Mouse (Mus musculus): Measurements from ENCODE around the gene Perm1. TPM values are rescaled to one million over a fixed set of nuclear protein-coding genes. Genes with fewer than 3 reads are reported as not detected.

The Perm1 gene
- total RNA-seq, 2 experiments from 2014 or later, result 265 to 319 TPM

GRCm38 (mm10) chr4:156249567-156249966, 33.9 kb downstream of the Perm1 start:
- DNase-seq, result no peak

- DNase-seq, result no peak
These were observed 35.4 kb downstream of the Perm1 start for GRCm38 (mm10) chr4:156251081-156251480.

GRCm38 (mm10) chr4:156252140-156252539, 36.5 kb downstream of the Perm1 start:
- DNase-seq, result no peak

GRCm38 (mm10) chr4:156252619-156253018, 37.0 kb downstream of the Perm1 start:
- no peak for DNase-seq

- no peak for DNase-seq
These were observed 37.4 kb downstream of the Perm1 start for GRCm38 (mm10) chr4:156253043-156253442.

GRCm38 (mm10) chr4:156254361-156255077, 38.9 kb downstream of the Perm1 start:
- DNase-seq, result no peak

- DNase-seq, result no peak
These were observed 39.6 kb downstream of the Perm1 start, which contains the start of gene Samd11 for GRCm38 (mm10) chr4:156255078-156255839. Gene Samd11 (minus strand): TSS chr4:156255657.

Small RNAs within 50 kb of the gene (microRNA-seq; reads per million reads assigned to microRNA genes)
- gene Mir7658, result 3.4 to 4.1 reads per million in 2 experiments

Other genes starting within 250 kb of the Perm1 start
- gene B3galt6, start 223.2 kb upstream of the Perm1 start, total RNA-seq (2021), result 1 to 10 TPM; 2.7 to 3.1 TPM
- 10 to 100 TPM; 82.1 to 89.0 TPM for gene Sdf4, start 223.0 kb upstream of the Perm1 start, total RNA-seq (2021)
- 1 to 10 TPM in 1 of 2 experiments, under 1 TPM in 1; 0.25 to 1.0 TPM for gene Tnfrsf4, start 202.0 kb upstream of the Perm1 start, total RNA-seq (2021)
- gene Tnfrsf18, start 189.7 kb upstream of the Perm1 start, total RNA-seq (2021), result under 1 TPM; 0.45 to 0.49 TPM
- under 1 TPM in 1 of 2 experiments, not detected in 1; 0.33 TPM for gene Ttll10, start 156.5 kb upstream of the Perm1 start, total RNA-seq (2021)
- 1 to 10 TPM; 2.0 to 3.0 TPM for gene 9430015G10Rik, start 105.9 kb upstream of the Perm1 start, total RNA-seq (2021)
- gene Rnf223, start 85.4 kb upstream of the Perm1 start, total RNA-seq (2021), result under 1 TPM; 0.07 to 0.15 TPM
- 10 to 100 TPM; 22.6 to 24.7 TPM for gene Agrn, start 18.4 kb upstream of the Perm1 start, total RNA-seq (2021)
- gene Isg15, start 15.1 kb upstream of the Perm1 start, total RNA-seq (2021), result 1 to 10 TPM; 2.3 to 3.1 TPM
- gene AW011738, start 12.6 kb upstream of the Perm1 start, total RNA-seq (2021), result 10 to 100 TPM in 1 of 2 experiments, 1 to 10 TPM in 1; 9.5 to 11.6 TPM
- 10 to 100 TPM; 10.1 to 11.0 TPM for gene Plekhn1, start 19.0 kb downstream of the Perm1 start, total RNA-seq (2021)
- 10 to 100 TPM; 22.9 to 27.0 TPM for gene Noc2l, start 20.1 kb downstream of the Perm1 start, total RNA-seq (2021)
- not detected for gene Samd11, start 39.8 kb downstream of the Perm1 start, total RNA-seq (2021)
- gene Vmn2r-ps159, start 115.2 kb downstream of the Perm1 start, total RNA-seq (2021), result not detected

Data from heart, adult 18-20 months (tissue).